Mouse (Mus musculus) intestine, embryonic 15.5 days (tissue): ENCODE results near the gene As3mt. TPM values are rescaled to one million over a fixed set of nuclear protein-coding genes. Genes with fewer than 3 reads are reported as not detected.
A peak's percentile ranks its signal among the peaks of the same experiment; 100 is the strongest.

Experiments
- ATAC-seq: fragments of 200-750 bp; cut with Nextera tagmentation; 2 replicates; pipeline ENCODE4 v1.8.0; 2017; ENCODE audit warnings: moderate TSS enrichment, moderate library complexity
- H3K27ac ChIP-seq: fragments of 300-500 bp; sonication (generic); 2 replicates; pipeline ENCODE4 v1.5.1; 2015; ENCODE audit warnings: mild to moderate bottlenecking, inconsistent platforms
- H3K27me3 ChIP-seq: fragments of 300-500 bp; sonication (generic); replicated peaks from 2 replicates; pipeline ENCODE4 v1.6.1; 2015; ENCODE audit warnings: inconsistent platforms
- H3K36me3 ChIP-seq: fragments of 300-500 bp; sonication (generic); 2 replicates; pipeline ENCODE4 v1.6.1; 2015; ENCODE audit warnings: inconsistent platforms
- H3K4me1 ChIP-seq: fragments of 300-500 bp; sonication (generic); replicated peaks from 2 replicates; pipeline ENCODE4 v1.6.1; 2015; ENCODE audit warnings: inconsistent platforms
- H3K4me2 ChIP-seq: fragments of 300-500 bp; sonication (generic); replicated peaks from 2 replicates; pipeline ENCODE4 v1.6.1; 2015; ENCODE audit warnings: mild to moderate bottlenecking, inconsistent platforms
- H3K4me3 ChIP-seq: fragments of 300-500 bp; sonication (generic); replicated peaks from 2 replicates; pipeline ENCODE4 v1.5.1; 2015; ENCODE audit warnings: inconsistent platforms
- H3K9ac ChIP-seq: fragments of 300-500 bp; sonication (generic); 2 replicates; pipeline ENCODE4 v1.6.1; 2015; ENCODE audit warnings: inconsistent platforms
- H3K9me3 ChIP-seq: fragments of 300-500 bp; sonication (generic); 2 replicates; pipeline ENCODE4 v1.6.1; 2016; ENCODE audit warnings: inconsistent platforms
- WGBS: fragments of 180-500 bp; shearing (Covaris S2); methylation state at CpG from one replicate; pipeline ENCODE4 v1.1.7; 2015; 5-methylcytosine and 5-hydroxymethylcytosine counted together
- polyA plus RNA-seq: library from polyadenylated mRNA; unstranded; fragments of >200 nt; fragmentation: Nextera tagmentation; extraction: Ambion mirVana; gene quantifications from 2 replicates; pipeline ENCODE4 v1.2.1, GENCODE M21; 2015

The As3mt gene
- polyA plus RNA-seq, 1 experiment from 2014 or later = 63.4 TPM

GRCm38 (mm10) chr19:46760375-46761160, 53.3 kb downstream of the As3mt start:
- peak overlapping the region; percentile 97 for H3K4me2 ChIP-seq
- 0 out of 2 replicates have a peak overlapping the region, but pooled peaks have one; percentile 12 for H3K9ac ChIP-seq
- no peak overlapping the region for H3K27ac ChIP-seq
- no peaks in the 10 kb centered on the region for H3K36me3 ChIP-seq
- H3K9me3 ChIP-seq = no peaks in the 10 kb centered on the region
- 19% methylated on average over 29 of the region's 29 CpGs for WGBS
- peak; percentile 79 for ATAC-seq
- H3K4me1 ChIP-seq = peaks cover 11% of the 10 kb centered on the region
- H3K4me3 ChIP-seq = peak overlapping the region; percentile 88
- peaks cover 6% of the 10 kb centered on the region for H3K27me3 ChIP-seq

GRCm38 (mm10) chr19:46761247-46761946, 54.1 kb downstream of the As3mt start, which contains the start of gene Cnnm2:
Cnnm2 (plus strand) TSS chr19:46761596.
- Histone ChIP-seq H3K4me2 (peak within 1 kb of the TSS; percentile 97), H3K9me3 (no peaks in the 10 kb centered on the region), H3K4me3 (peak within 1 kb of the TSS; percentile 88), H3K36me3 (no peaks in the 10 kb centered on the region), H3K9ac (peak within 1 kb of the TSS; percentile 57), H3K4me1 (peaks cover 11% of the 10 kb centered on the region), H3K27me3 (peaks cover 6% of the 10 kb centered on the region), H3K27ac (peak within 1 kb of the TSS; percentile 72)
- peak; percentile 98 for ATAC-seq
- whole genome bisulfite sequencing = under 1% methylated on average over 59 of the region's 59 CpGs

- peaks cover 6% of the 10 kb centered on the region for H3K27me3 ChIP-seq
- WGBS = under 1% methylated on average over 36 of the region's 36 CpGs
- ATAC-seq = no peak; the same call in 1 of the 2 replicates
- H3K4me2 ChIP-seq = peak overlapping the region; percentile 97
- H3K4me3 ChIP-seq = peak overlapping the region; percentile 88
- H3K9me3 ChIP-seq = no peaks in the 10 kb centered on the region
- H3K36me3 ChIP-seq = no peaks in the 10 kb centered on the region
- peaks cover 11% of the 10 kb centered on the region for H3K4me1 ChIP-seq
- H3K27ac ChIP-seq = no peak overlapping the region
- peak overlapping the region; percentile 57 for H3K9ac ChIP-seq
Measured at GRCm38 (mm10) chr19:46761971-46762290, 54.7 kb downstream of the As3mt start.

- Histone ChIP-seq H3K4me1 (peaks cover 11% of the 10 kb centered on the region), H3K4me2 (peak overlapping the region; percentile 97), H3K9ac (peak overlapping the region; percentile 57), H3K9me3 (no peaks in the 10 kb centered on the region), H3K4me3 (peak overlapping the region; percentile 88), H3K27ac (no peak overlapping the region), H3K27me3 (peaks cover 6% of the 10 kb centered on the region), H3K36me3 (no peaks in the 10 kb centered on the region)
- WGBS = under 1% methylated on average over 50 of the region's 50 CpGs
- ATAC-seq = no peak
Measured at GRCm38 (mm10) chr19:46762291-46762991, 55.2 kb downstream of the As3mt start.

- peaks cover 11% of the 10 kb centered on the region for H3K4me1 ChIP-seq
- no peaks in the 10 kb centered on the region for H3K9me3 ChIP-seq
- H3K27me3 ChIP-seq = peaks cover 6% of the 10 kb centered on the region
- 3% methylated on average over 19 of the region's 19 CpGs for WGBS
- H3K4me3 ChIP-seq = peak overlapping the region; percentile 88
- H3K27ac ChIP-seq = no peak overlapping the region
- peak overlapping the region; percentile 97 for H3K4me2 ChIP-seq
- H3K36me3 ChIP-seq = no peaks in the 10 kb centered on the region
- no peak overlapping the region for H3K9ac ChIP-seq
- ATAC-seq = no peak
Measured at GRCm38 (mm10) chr19:46762992-46763342, 55.7 kb downstream of the As3mt start.

GRCm38 (mm10) chr19:46763356-46763755, 56.1 kb downstream of the As3mt start:
- Histone ChIP-seq H3K4me1 (peaks cover 11% of the 10 kb centered on the region), H3K9me3 (no peaks in the 10 kb centered on the region), H3K27me3 (peaks cover 6% of the 10 kb centered on the region), H3K9ac (no peak overlapping the region), H3K36me3 (no peaks in the 10 kb centered on the region), H3K4me2 (peak overlapping the region; percentile 97), H3K27ac (no peak overlapping the region), H3K4me3 (peak overlapping the region; percentile 88; the same call in 1 of the 2 replicates)
- no peak for ATAC-seq
- WGBS = 38% methylated on average over 7 of the region's 7 CpGs

- Histone ChIP-seq H3K4me2 (peak overlapping the region; percentile 97; the same call in 1 of the 2 replicates), H3K4me3 (no peak overlapping the region), H3K9ac (no peak overlapping the region), H3K27me3 (peaks cover 6% of the 10 kb centered on the region), H3K9me3 (no peaks in the 10 kb centered on the region), H3K27ac (no peak overlapping the region), H3K36me3 (no peaks in the 10 kb centered on the region), H3K4me1 (peaks cover 11% of the 10 kb centered on the region)
- no peak for ATAC-seq
- 73% methylated on average over 12 of the region's 12 CpGs for WGBS
Measured at GRCm38 (mm10) chr19:46763932-46764762, 56.9 kb downstream of the As3mt start.

- ATAC-seq = no peak
- Histone ChIP-seq H3K36me3 (no peaks in the 10 kb centered on the region), H3K9ac (no peak overlapping the region), H3K27ac (no peak overlapping the region), H3K27me3 (peaks cover 6% of the 10 kb centered on the region), H3K4me3 (no peak overlapping the region), H3K4me2 (0 out of 2 replicates have a peak overlapping the region, but pooled peaks have one; percentile 4), H3K4me1 (peaks cover 11% of the 10 kb centered on the region), H3K9me3 (no peaks in the 10 kb centered on the region)
- 76% methylated on average over 9 of the region's 9 CpGs for WGBS
Measured at GRCm38 (mm10) chr19:46764763-46765117, 57.5 kb downstream of the As3mt start.

- Histone ChIP-seq H3K4me2 (no peak overlapping the region), H3K27ac (no peak overlapping the region), H3K9me3 (no peaks in the 10 kb centered on the region), H3K9ac (no peak overlapping the region), H3K27me3 (peaks cover 6% of the 10 kb centered on the region), H3K4me1 (peaks cover 11% of the 10 kb centered on the region), H3K36me3 (no peaks in the 10 kb centered on the region), H3K4me3 (no peak overlapping the region)
- WGBS = 74% methylated on average over 5 of the region's 5 CpGs
- ATAC-seq = no peak
Measured at GRCm38 (mm10) chr19:46766125-46766524, 58.9 kb downstream of the As3mt start.

GRCm38 (mm10) chr19:46769759-46770158, 62.5 kb downstream of the As3mt start:
- H3K9ac ChIP-seq = no peak overlapping the region
- no peak overlapping the region for H3K4me3 ChIP-seq
- no peak overlapping the region for H3K4me2 ChIP-seq
- ATAC-seq = no peak
- H3K27ac ChIP-seq = no peak overlapping the region
- H3K9me3 ChIP-seq = no peaks in the 10 kb centered on the region
- no peaks in the 10 kb centered on the region for H3K27me3 ChIP-seq
- 89% methylated on average over 11 of the region's 11 CpGs for WGBS
- H3K4me1 ChIP-seq = no peaks in the 10 kb centered on the region
- no peaks in the 10 kb centered on the region for H3K36me3 ChIP-seq

GRCm38 (mm10) chr19:46771801-46772200, 64.5 kb downstream of the As3mt start:
- Histone ChIP-seq H3K9me3 (no peaks in the 10 kb centered on the region), H3K4me3 (no peak overlapping the region), H3K4me2 (no peak overlapping the region), H3K9ac (no peak overlapping the region), H3K4me1 (no peaks in the 10 kb centered on the region), H3K27me3 (no peaks in the 10 kb centered on the region), H3K36me3 (no peaks in the 10 kb centered on the region), H3K27ac (no peak overlapping the region)
- WGBS = 79% methylated on average over 6 of the region's 6 CpGs
- ATAC-seq = no peak
